Mouse (Mus musculus) limb, embryonic 11.5 days (tissue): ENCODE measurements around the gene Crat. TPM values are rescaled to one million over a fixed set of nuclear protein-coding genes. Genes with fewer than 3 reads are reported as not detected.
A peak's percentile ranks its signal among the peaks of the same experiment; 100 is the strongest.

Source experiments
- ATAC-seq: fragments of 200-750 bp; cut with Nextera tagmentation; 2 replicates; pipeline ENCODE4 v1.8.0; 2017; ENCODE audit warnings: low read depth; ENCODE audit not compliant: insufficient number of reproducible peaks, low FRiP score, low TSS enrichment
- DNase-seq: peaks from one replicate; pipeline ENCODE4 v3.0.0-alpha.2; 2015; ENCODE audit warnings: low spot score
- H3K27ac ChIP-seq: fragments of 300-500 bp; sonication (generic); replicated peaks from 2 replicates; pipeline ENCODE4 v1.5.1; 2014; ENCODE audit warnings: low read depth, mild to moderate bottlenecking, low read length
- H3K27me3 ChIP-seq: fragments of 300-500 bp; sonication (generic); 2 replicates; pipeline ENCODE4 v1.6.1; 2014; ENCODE audit warnings: mild to moderate bottlenecking, low read length, mixed read lengths; ENCODE audit not compliant: control insufficient read depth, insufficient read depth
- H3K36me3 ChIP-seq: fragments of 300-500 bp; sonication (generic); 2 replicates; pipeline ENCODE4 v1.6.1; 2014; ENCODE audit warnings: mild to moderate bottlenecking, low read length, moderate library complexity, mixed read lengths; ENCODE audit not compliant: control insufficient read depth, insufficient read depth
- H3K4me1 ChIP-seq: fragments of 300-500 bp; sonication (generic); 2 replicates; pipeline ENCODE4 v1.6.1; 2014; ENCODE audit warnings: low read length, mixed read lengths; ENCODE audit not compliant: control insufficient read depth, insufficient read depth
- H3K4me2 ChIP-seq: fragments of 300-500 bp; sonication (generic); 2 replicates; pipeline ENCODE4 v1.6.1; 2014; ENCODE audit warnings: low read depth, mild to moderate bottlenecking, moderate library complexity; ENCODE audit not compliant: severe bottlenecking
- H3K4me3 ChIP-seq: fragments of 300-500 bp; sonication (generic); 2 replicates; pipeline ENCODE4 v1.5.1; 2014; ENCODE audit warnings: low read depth, low read length
- H3K9ac ChIP-seq: fragments of 300-500 bp; sonication (generic); 2 replicates; pipeline ENCODE4 v1.6.1; 2014; ENCODE audit warnings: mild to moderate bottlenecking, low read length
- H3K9me3 ChIP-seq: fragments of 300-500 bp; sonication (generic); 2 replicates; pipeline ENCODE4 v1.6.1; 2016; ENCODE audit warnings: low read length; ENCODE audit not compliant: control insufficient read depth
- WGBS: fragments of 180-500 bp; shearing (Covaris S2); extraction: QIAGEN DNeasy Blood & Tissue Kit; methylation state at CpG from one replicate; pipeline ENCODE4 v1.1.7; 2014; 5-methylcytosine and 5-hydroxymethylcytosine counted together
- polyA plus RNA-seq: library from polyadenylated mRNA; unstranded; fragments of >200 nt; fragmentation: Nextera tagmentation; extraction: Ambion mirVana; gene quantifications from 2 replicates; pipeline ENCODE4 v1.2.1, GENCODE M21; 2014

Gene Crat
- polyA plus RNA-seq, 1 experiment from 2014 or later: 27.9 TPM

DNA sequence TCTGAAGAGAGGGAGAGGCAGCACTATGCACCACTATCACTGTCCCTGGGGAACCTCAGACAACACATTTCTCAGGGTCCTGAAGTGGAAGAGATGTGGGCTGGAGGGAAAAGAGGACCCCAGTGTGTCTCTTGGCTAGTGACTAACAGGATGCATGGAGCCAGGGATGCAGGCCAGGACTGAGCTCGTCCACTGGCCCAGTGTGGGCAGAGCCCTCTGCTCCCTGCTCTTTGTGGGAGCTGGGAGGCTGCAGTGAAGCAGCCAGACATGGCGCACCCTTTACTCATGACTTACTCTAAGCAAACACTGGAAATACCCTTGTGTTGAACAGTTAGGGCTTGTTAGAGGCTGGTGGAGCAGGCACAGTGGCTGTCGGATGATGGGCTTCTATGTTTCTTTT, 38.0 kb upstream of the Crat start:
- ATAC-seq (no peak), DNase-seq (no peak)
- no peak overlapping the region for H3K9ac ChIP-seq
- no peak overlapping the region; the same call in 1 of the 2 replicates for H3K27ac ChIP-seq
- peaks cover 13% of the 10 kb centered on the region; the same call in 1 of the 2 replicates for H3K36me3 ChIP-seq
- 87% methylated on average over 3 of the region's 3 CpGs for WGBS
- no peak overlapping the region for H3K4me2 ChIP-seq
- no peak overlapping the region for H3K4me3 ChIP-seq
- H3K4me1 ChIP-seq: no peaks in the 10 kb centered on the region
- H3K27me3 ChIP-seq: no peaks in the 10 kb centered on the region
- no peaks in the 10 kb centered on the region; the same call in 1 of the 2 replicates for H3K9me3 ChIP-seq

DNA sequence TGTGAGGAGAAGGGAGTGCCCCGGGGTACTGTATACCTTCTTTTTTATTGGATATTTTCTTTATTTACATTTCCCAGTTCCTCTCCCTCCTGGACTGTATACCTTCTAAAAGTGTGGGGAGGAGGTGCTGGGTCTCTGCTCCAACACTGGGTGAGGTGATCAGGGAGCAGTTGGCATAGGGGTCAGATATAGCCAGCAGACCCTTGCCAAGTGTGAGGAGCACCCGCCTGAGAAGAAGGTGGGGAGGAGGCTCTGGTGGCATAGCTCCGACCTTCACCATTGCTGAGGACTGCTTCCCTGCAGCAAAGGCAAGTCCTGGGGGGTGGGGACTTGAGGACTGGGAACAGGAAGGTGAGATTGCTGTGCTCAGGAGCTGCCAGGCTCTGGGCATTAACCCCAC, 35.9 kb upstream of the Crat start:
- peaks cover 25% of the 10 kb centered on the region; the same call in 1 of the 2 replicates for H3K36me3 ChIP-seq
- ATAC-seq: no peak
- 84% methylated on average over 3 of the region's 3 CpGs for WGBS
- peaks cover 1% of the 10 kb centered on the region; the same call in 1 of the 2 replicates for H3K4me1 ChIP-seq
- no peak overlapping the region for H3K4me3 ChIP-seq
- no peak overlapping the region for H3K9ac ChIP-seq
- no peaks in the 10 kb centered on the region; the same call in 1 of the 2 replicates for H3K9me3 ChIP-seq
- no peak overlapping the region for H3K27ac ChIP-seq
- no peak for DNase-seq
- H3K27me3 ChIP-seq: no peaks in the 10 kb centered on the region
- no peak overlapping the region for H3K4me2 ChIP-seq

DNA sequence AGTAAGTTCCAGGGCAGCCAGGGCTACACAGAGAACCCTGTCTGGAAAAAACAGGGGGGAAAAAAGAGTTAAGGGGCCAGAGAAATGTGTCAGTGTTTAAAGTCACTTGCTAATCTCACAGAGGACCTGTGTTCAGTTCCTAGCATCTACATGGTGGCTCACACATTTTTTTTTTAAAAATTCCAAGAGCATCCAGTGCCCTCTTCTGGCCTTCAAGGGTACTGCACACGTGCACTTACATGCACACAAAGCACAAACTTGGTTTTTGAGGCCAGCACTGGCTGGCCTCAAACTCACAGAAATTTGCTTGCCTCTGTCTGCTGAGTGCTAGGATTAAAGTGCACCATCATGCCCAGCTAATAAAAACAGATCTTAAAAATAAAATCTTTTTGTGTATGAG, 34.9 kb upstream of the Crat start:
- 68% methylated on average over 1 of the region's 1 CpGs for WGBS
- Histone ChIP-seq H3K4me1 (peaks cover 8% of the 10 kb centered on the region), H3K36me3 (peaks cover 25% of the 10 kb centered on the region; the same call in 1 of the 2 replicates), H3K4me2 (no peak overlapping the region), H3K27ac (no peak overlapping the region), H3K9ac (no peak overlapping the region), H3K4me3 (no peak overlapping the region), H3K27me3 (no peaks in the 10 kb centered on the region), H3K9me3 (no peaks in the 10 kb centered on the region; the same call in 1 of the 2 replicates)
- DNase-seq (no peak), ATAC-seq (no peak)

DNA sequence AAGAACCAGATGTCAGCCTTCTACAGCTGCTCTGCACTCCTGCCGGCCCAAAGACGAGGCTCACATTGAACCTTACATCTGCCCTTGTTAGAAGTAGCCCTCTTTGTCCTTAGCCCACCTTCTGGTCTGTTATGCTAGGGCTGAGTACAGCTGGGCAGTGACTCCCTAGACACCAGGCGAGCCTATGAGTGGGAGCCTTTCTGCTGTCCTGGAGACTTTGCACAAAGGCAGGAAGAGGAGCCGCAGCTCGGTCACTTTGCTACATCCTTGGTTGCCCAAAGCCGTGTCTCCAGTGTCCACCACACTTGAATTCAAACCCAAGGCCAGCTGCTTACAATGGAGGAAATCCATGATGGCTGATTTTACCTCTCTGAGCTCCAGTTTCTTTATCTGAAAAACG, 32.8 kb upstream of the Crat start:
- Histone ChIP-seq H3K9ac (no peak overlapping the region), H3K36me3 (peaks cover 27% of the 10 kb centered on the region; the same call in 1 of the 2 replicates), H3K4me2 (no peak overlapping the region), H3K9me3 (no peaks in the 10 kb centered on the region; the same call in 1 of the 2 replicates), H3K27ac (no peak overlapping the region), H3K27me3 (no peaks in the 10 kb centered on the region), H3K4me3 (no peak overlapping the region), H3K4me1 (peaks cover 29% of the 10 kb centered on the region)
- DNase-seq: no peak
- ATAC-seq: no peak
- WGBS: 77% methylated on average over 7 of the region's 7 CpGs

DNA sequence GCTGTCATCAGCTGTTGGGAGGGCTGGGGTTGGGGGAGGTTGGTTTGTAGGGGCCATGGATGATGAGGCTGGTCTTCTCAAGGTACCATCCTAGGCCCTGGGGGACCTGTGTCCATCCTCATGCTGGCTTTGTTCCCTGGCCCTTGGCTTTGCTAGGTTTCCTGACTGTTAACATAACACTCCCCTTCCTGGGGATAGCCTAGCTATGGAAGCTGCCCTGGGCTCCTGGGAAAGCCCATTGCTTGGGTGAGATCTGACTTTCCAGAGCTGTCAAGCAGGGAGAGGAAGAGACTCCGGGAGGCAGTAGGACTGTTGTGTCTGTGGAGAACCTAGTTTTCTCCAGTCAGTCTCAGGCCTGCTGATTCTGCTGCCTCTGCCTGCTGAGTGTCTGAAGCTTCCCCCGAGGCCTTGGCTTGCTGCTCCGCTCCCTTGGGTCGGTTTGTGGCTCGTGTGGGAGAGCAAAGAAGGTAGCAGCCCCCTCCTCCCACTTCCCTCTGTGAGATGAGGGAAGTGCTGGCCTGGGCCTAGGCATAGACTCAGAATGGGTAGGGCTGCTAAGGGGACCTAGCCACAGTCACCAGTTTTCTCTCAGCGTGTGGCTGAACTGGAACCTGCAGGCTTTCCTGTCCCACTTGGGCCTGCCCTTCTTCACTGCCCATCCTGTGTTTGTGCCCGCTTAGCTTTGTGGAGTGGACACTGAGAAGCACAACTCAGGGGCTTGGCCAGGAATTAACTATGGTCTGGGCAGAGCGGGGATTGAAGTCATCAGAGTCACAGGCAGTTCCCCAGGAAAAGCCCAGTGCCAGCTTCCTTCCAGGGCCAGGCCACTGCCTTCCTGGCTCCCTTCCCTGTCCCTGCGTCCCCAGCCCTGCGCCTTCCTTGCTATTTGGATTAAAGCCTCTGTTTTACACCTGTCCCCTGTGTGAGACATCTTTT, 31.5 kb upstream of the Crat start:
- Histone ChIP-seq H3K36me3 (peaks cover 27% of the 10 kb centered on the region; the same call in 1 of the 2 replicates), H3K4me1 (peaks cover 41% of the 10 kb centered on the region), H3K9ac (no peak overlapping the region), H3K27ac (no peak overlapping the region), H3K27me3 (no peaks in the 10 kb centered on the region), H3K9me3 (no peaks in the 10 kb centered on the region; the same call in 1 of the 2 replicates), H3K4me2 (no peak overlapping the region), H3K4me3 (no peak overlapping the region)
- 84% methylated on average over 10 of the region's 10 CpGs for WGBS
- no peak for ATAC-seq
- DNase-seq: no peak

DNA sequence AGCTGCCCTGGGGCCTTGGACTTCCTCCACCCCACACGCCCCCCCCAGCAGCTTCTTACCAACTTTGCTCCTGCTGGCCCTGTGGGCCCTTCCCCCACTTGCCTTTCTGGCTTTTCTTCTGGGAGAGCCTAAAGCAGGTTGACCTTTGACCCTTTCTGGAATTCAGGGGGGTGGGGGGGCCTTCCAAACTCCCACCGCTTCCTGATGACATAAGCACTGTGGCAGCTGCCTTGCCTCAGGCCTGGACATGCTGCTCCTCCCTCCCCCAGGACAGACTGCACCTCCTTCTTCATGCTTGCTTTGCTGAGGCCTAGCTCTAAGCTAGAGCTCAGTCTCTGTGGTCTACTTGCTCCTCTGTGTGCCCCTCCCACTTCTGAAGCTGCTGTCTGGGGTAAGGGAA, 29.7 kb upstream of the Crat start:
- Histone ChIP-seq H3K4me2 (no peak overlapping the region), H3K4me3 (no peak overlapping the region), H3K36me3 (peaks cover 26% of the 10 kb centered on the region; the same call in 1 of the 2 replicates), H3K9ac (no peak overlapping the region), H3K27ac (peak overlapping the region; percentile 43), H3K9me3 (no peaks in the 10 kb centered on the region; the same call in 1 of the 2 replicates), H3K27me3 (no peaks in the 10 kb centered on the region), H3K4me1 (peaks cover 54% of the 10 kb centered on the region)
- peak; percentile 66 for DNase-seq
- ATAC-seq: 0 out of 2 replicates have a peak, but pooled peaks have one; percentile 24
- 32% methylated on average over 2 of the region's 2 CpGs for WGBS

DNA sequence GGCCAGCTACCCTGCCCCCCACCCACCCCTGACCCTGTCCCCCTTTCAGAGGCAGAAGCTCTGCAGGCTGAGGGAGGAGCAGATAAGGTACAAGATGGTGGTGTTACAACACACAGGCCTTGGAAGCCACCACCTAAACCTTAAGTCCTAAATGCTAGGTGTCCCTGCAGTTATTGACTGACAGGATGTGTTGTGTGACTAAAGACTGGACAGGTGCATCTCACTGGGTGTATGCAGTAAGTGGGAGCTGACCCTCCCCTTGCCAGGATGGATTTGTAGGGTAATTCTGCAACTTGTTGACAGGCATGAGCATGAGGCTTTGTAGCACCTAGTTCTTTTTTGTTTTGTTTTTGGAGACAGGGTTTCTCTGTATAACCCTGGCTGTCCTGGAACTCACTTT, 28.8 kb upstream of the Crat start:
- Histone ChIP-seq H3K4me3 (no peak overlapping the region), H3K4me2 (no peak overlapping the region), H3K36me3 (peaks cover 22% of the 10 kb centered on the region), H3K27me3 (no peaks in the 10 kb centered on the region), H3K9ac (no peak overlapping the region), H3K9me3 (no peaks in the 10 kb centered on the region), H3K27ac (peak overlapping the region; percentile 100; the same call in 1 of the 2 replicates), H3K4me1 (peaks cover 54% of the 10 kb centered on the region)
- DNase-seq: no peak
- no peak for ATAC-seq

DNA sequence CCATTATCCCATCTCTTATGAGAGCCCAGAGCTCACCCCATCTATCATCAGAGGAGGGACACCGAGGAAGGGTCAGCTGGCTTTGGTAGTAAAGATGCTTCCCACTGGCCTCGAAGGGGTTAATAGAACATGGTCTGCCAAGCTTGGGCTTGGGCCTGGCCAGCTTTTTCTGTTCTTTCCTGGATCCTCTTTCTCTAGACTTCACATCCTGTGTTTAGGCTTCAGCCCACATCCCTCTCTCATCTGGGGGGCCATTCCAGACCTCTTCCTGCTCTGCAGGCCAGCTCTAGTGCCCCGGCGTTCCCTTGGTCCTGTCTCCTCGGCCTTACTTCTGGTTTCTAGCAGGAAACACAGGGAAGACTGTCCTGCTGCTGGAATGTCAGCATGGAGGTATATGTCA, 28.4 kb upstream of the Crat start:
- no peaks in the 10 kb centered on the region for H3K9me3 ChIP-seq
- peaks cover 54% of the 10 kb centered on the region for H3K4me1 ChIP-seq
- H3K27me3 ChIP-seq: no peaks in the 10 kb centered on the region
- H3K36me3 ChIP-seq: peaks cover 21% of the 10 kb centered on the region
- WGBS: 80% methylated on average over 5 of the region's 5 CpGs
- H3K4me2 ChIP-seq: no peak overlapping the region
- DNase-seq: no peak
- H3K9ac ChIP-seq: no peak overlapping the region
- H3K4me3 ChIP-seq: no peak overlapping the region
- ATAC-seq: no peak
- H3K27ac ChIP-seq: peak overlapping the region; percentile 100
